Mouse (Mus musculus) testis, postnatal 10 days (tissue): ENCODE results near the gene Cacna2d3.

ENCODE experiments used
- DNase-seq: peaks from one replicate; pipeline ENCODE4 v3.0.0; 2021; ENCODE audit warnings: low spot score

Gene Cacna2d3

DNA sequence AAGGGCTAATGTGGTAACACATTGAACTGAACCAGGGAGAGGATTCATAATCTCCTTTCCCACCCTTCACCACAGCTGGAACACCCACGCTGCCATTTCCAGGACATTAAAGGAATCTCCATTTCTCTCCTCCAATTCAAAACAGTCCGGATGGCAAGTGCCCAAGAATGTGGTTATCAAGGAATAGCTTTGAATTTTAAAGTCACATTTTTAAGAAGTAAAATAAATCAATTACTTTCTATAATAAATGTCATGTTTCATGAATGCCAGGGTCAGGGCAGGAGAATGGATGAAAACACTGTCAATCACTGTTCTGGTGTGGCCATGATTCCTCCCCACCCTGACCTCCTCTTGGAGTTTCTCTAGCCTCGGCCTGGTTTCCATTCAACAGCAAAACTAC is 333.9 kb downstream of the Cacna2d3 start:
- no peak for DNase-seq

DNA sequence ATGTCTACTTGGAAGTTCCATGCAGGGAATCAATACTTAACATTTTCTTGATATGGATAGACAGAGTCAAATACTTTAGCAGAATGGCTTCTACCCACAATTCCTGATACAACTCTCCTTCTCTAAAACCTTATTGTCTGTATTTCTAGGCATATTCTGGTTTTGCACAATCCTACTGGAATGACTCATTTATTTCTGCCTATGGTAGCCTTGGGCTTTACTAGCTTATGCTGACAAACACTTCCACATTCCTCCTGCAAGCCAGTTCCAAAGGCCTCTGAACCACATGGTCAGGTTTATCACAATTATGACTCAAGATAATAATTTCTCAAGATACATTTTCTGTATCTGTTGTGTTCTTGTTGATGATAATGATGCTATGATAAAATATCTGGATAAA is 336.2 kb downstream of the Cacna2d3 start:
- DNase-seq, result no peak

DNA sequence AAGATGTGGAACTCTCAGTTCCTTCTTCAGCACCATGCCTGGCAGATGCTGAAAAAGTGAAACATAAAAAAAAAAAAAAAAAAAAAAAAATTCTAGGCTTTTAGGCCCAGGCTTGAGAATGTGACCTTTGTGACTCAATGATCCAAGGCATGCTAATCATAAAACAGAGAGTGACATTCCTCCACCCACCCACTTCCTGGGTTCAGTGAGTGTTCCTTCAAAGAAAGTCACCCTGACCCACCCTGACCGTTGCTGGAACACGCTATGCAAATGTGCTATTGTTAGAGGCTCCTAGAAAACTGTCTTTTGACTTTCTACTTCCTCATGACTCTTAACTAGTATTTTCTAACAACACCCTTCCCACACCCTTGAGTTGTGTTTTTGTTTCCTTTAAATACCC is 338.9 kb downstream of the Cacna2d3 start:
- no peak for DNase-seq

DNA sequence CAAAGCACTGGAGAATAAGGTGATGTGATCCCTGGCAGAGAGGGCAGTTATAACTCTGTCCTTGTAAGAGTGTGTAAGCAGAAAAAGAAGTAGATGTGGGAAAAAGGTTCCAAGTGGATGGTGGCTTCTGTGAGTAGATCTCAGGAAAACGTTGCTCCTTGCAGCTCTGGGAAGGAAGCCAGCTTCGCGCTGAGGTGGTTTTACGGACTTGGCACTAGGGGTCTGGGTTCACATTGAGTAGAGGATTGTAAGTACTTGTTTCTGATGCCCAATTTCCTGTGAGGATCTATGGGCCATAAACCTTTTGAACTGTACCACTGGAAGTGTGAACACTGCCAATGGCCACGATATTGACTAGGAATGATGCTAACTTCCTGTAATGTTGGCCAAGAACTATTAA is 354.8 kb downstream of the Cacna2d3 start:
- no peak for DNase-seq

DNA sequence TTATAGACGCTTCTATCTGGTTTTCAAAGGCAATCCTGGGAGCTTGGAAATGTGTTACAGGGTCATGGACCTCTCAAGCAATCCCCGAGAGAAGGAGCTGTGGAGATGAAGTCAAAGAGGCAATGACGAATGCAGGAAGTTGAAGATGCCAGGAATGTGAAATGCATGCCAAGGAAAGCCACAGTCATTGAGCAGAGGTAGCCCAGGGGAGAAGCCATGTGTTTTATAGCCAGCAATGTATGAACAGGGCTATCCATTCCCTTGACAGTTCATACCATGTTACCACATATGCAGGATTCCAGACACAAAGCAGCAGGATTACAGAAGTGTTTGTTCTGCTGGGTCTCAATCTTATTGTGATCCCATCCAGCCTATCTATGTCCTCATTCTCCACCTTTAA is 359.2 kb downstream of the Cacna2d3 start:
- DNase-seq, result no peak

DNA sequence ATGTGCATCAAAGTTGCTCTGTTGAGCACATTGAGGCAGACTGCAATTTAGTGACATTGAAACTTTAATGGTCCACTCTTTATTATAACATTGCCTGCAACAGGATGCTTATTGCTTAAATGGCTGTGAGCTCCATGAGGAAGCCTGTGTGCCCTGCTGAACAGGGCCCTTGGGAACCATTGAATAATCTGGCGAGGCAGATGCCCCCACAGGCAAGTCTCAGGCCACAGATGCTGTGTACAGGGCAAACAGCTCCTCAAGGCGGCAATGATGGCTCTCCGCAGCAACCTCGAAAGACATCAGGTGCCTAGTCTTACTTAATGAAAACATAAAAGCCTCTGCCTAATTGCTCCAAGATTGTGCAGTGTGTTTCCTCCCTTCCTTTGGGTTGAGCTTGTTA is 371.0 kb downstream of the Cacna2d3 start:
- no peak for DNase-seq

DNA sequence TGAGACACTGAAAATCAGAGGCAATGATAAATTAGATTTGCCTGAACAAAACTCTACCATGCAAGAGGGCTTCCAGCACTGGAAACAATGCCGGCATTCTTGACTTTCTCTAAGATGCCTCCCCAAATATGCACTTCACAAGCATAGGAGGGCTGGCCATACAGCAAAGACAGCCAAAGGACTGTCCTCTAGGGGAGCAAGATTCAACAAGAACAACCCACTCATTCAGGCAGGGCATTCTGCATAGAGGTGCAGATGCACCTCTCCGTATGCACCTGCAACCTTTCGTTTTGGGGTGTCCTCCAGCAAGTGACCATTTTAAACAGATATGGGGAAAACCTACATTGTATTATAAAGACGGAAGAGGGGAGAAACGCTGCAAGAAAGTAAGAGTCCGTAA is 380.1 kb downstream of the Cacna2d3 start:
- DNase-seq, result no peak

DNA sequence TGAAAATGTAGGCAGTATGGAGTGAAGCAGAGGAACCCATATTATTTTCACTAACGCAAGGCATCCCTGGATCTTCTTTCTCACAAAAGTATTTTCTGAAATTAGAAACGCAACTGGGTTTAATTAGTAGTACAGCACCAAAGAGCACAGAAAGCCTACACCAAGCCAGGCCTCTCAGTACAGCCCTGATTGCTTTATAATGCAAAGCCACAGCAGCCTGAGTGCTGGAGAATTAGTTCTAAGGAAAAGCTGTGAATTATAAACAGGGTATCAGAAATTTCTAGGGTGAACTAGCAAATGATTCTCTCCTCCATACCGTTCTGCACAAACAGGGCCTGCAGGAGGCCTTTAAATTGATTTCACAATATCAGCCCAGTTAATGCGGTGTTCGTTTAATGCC is 380.9 kb downstream of the Cacna2d3 start:
- no peak for DNase-seq

DNA sequence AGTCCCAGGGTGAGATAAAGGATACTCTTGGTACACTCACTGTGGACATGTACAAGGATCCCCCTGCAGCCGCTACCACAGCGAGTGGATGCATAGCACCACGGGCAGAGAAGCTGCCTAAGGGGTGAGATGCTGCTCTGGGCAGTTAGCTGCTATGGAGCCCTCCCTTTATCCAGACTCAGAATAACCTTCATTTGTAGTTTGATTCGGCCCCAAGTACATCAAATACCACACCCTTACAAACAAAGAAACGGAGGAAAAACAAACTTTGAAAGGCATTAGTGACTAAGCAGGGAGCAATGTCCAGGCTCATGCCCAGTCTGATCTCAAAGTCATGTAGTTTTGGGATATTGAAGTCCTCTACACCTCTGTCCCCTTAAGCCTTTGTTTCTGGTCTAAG is 386.8 kb downstream of the Cacna2d3 start:
- DNase-seq, result no peak

DNA sequence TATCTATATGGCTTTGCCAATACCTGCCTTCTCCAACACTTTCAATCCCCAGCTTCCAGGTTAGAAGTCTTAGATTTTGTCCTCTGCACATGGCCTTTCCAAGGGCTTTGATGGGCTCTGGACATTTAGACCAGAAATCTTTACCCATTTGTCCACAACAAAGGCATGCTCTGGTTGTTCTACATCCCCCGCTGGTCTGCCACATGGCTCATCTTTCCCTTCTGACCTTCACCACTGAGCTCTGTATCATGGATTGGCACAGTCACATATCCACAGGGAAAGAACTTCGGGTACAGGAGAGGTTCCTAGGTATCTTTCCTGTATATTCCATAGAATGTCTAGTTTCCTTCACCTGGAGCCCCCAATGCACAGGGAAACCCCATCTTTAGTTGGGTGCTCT is 387.4 kb downstream of the Cacna2d3 start:
- no peak for DNase-seq

DNA sequence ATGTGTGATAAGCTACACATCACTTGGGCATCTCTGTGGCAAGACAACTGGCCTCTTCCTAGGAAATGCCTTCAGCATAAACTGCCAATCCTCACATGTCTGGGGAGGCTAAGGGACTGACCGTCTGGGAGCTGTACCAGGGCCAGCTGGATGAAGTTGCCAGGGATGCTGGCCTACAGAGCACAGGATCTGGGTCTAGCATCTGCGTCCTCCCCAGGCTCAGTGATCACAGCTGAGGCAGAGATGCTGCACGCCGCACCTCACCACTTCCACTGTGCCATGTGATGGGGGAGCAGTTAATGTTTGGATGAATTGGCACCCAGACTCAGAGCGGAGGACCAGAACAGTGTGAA is 397.3 kb downstream of the Cacna2d3 start:
- no peak for DNase-seq

DNA sequence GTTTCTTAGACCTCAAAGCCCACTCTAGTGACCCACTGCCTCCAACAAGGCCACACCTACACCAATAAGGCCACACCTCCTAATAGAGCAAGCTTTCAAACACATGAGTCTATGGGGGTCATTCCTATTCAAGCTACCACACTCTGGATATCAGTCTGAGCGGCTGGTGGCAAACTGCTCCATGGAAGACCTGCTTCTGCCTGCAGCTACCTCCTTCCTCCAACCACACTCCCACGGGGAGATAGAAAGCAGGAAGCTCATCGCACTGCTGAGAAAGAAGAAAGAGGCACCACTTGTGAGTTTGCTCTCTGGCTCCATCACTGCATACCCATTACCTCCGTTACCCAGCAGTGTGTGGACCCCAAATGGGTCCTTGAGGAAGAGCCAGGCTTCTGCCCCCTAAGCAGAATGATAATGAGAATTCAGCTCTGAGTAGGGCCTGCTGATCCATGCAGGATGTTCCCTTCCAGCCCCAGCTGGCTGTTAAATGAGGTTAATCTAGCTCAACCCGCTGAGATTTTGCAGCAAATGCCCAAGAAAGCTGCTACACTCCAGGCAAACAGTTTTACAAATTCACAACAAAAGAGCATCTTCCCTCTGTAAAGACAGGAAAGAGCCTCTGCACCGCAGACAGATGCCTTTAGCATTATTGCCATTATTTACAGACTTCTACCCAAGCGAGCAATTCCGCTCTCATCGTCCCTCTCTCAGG is 397.8 kb downstream of the Cacna2d3 start:
- DNase-seq, result no peak

DNA sequence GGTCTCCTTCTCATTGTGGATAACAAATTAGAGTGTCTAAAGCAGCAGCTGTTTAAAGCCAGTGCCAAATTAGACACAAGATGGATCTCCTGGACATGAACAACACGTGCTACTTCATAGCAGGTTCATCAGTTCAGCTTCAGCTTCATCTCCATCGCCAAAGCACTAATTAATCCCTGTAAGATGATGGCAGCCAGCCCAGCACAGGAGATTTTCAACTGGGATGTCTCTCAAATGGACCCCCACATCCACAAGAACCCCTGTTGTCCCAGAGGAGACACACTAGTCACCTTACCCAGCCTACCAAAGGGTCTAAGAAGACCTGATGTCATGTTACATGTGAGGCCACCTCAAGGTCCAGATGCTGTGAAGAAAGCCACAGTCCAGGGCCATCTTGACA is 408.2 kb downstream of the Cacna2d3 start:
- no peak for DNase-seq

DNA sequence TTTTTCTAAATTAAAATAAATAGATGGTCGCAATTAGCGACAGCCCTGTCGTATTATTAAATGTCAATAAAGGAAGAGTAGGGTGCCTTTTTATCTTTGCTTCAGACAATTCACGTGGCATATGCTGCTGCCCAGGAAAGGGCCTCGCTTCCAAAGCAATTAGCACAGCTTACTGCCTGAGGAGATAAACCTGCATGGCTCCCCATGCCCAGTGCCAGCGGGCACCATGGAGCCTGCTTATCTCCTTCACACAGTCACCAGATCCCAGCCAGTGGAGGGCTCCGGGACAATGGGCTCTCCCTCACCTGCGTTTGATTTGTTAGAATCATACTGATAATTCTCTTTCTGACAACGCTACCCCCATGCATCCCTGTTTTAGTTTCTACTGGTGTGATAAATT is 416.0 kb downstream of the Cacna2d3 start:
- DNase-seq, result no peak

DNA sequence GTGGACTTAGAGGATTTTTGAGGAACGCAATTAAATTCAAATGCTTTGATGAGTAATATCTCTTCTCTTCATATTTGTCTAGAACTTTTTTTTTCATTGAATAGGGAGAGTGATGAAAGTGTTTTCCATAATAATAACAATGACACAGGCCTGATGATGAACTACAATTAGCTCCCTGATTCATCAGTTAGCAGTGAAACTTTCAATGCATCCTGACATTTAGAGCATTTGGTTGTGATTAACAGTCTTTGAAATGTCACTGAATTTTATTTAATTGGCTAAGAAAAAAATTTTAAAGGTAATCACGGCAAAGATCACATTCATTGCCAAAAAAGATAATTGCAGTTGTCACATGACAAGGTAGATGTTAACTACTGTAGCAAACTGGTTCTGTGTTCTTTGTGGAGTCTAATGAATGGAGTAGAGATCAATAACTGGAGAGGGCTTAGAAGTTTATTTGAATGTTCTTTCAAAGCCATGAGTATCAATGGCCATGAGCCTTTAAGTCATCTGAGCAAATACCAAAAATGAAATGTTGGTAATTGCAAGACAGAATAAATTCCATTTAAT is 425.4 kb downstream of the Cacna2d3 start:
- no peak for DNase-seq

DNA sequence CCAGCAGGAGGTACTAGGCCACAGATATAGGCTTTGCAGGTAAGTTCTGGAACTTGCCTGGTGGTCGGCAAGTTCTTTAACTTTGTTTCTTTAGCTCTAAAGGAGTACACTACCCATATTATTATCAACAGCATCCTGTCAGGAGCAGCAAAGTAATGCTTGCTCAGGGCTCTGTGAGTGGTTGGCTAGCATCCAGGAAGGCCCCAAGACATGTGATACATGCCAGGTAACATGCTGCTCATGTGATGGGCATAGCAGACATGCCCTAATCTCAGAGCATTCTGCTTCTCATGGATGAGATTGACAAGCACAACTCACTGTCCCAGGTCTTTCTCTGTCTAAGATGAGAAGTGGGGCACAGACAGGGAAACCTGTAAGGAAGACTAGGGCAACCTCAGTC is 442.8 kb downstream of the Cacna2d3 start:
- no peak for DNase-seq

DNA sequence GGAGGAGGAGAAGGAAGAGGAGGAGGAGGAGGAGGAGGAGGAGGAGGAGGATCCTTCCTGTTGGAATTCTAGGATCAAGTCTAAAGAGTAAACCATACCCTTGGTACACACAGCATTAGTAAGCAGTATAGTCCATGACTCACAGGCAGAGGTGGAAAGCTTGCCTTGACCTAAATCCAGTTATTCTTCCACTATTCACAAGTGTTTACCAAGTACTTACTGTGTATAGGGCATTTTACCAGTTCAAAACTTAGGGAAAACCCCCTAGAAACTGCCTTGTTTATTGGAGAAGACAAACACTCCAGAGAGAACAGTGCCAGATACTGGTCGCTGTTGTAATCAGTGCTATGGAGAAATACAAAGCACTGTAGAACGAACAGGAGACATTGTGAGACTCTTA is 443.3 kb downstream of the Cacna2d3 start:
- no peak for DNase-seq

DNA sequence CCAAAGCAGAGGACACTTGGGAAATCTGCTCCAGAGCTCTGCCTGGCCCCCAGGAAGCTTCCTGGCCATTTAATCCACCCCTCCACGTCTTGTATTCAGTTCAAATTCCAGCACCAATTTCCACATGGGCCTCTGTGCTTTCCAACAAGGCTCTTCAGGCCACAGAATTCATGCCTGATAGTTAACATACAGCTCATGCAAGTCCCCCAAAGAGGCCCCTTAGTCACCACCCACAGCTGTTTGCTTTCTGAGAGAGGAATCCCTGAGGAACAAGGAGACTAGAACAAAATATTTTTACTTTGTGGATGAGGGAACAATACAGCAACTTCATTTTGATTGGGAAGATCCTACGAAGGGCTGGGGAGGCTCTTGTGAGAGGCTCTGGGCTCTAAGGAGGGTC is 444.0 kb downstream of the Cacna2d3 start:
- no peak for DNase-seq

DNA sequence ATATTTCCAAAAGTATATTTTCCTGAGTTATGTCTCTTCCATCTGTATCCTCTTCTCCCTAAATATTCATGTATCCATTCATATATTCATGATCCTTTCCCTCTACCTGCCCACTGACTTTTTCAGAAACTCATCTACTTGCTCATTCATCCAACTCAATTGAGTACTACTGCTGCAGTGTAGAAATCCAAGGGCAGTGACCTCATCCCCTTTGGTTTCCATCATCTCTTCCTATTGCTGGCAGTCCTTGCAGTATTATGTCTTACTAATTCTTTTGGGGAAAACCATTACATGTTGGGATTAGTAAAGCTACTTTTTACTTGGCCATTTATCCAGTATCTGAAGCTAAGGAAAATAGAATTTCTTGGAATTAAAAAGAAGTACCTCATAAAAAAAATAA is 447.8 kb downstream of the Cacna2d3 start:
- no peak for DNase-seq

DNA sequence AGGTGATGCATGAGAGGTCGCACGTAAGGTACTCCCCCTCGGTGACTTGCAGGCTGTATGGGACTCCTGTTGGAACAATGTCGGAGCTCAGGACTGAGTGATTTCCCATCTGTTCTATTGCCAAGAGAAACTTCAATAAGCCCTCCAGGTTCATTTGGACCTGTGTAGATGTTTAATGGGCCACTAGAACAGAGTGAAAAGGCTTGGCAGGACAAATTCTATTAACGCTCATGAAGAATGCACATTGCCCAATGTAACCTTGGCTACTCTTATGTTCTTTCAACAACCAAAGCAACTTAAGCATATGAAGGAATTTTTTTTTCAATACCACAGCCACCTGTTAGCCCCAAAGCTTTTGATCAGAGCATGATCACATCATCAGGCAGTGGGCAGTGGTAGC is 451.1 kb downstream of the Cacna2d3 start:
- DNase-seq, result no peak

DNA sequence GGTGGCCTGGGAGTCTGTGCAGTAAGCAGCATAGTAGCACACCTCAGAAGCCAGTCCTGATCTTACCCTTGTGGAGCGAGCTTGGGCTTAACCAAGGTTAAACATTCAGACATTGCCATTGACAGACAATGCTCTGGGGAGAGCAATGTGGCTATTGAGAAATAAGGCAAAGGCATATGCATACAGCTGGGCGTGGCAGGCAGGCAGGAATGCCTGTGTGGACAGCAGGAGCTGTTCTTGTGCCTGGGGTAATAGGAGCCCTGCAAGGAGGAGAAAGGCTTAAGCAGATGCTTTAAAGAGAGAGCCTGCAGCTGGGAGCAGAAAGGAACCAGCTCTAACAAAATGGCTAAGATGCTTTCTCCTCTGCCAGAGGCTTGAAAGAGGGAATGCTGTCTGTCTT is 451.8 kb downstream of the Cacna2d3 start:
- DNase-seq, result no peak

DNA sequence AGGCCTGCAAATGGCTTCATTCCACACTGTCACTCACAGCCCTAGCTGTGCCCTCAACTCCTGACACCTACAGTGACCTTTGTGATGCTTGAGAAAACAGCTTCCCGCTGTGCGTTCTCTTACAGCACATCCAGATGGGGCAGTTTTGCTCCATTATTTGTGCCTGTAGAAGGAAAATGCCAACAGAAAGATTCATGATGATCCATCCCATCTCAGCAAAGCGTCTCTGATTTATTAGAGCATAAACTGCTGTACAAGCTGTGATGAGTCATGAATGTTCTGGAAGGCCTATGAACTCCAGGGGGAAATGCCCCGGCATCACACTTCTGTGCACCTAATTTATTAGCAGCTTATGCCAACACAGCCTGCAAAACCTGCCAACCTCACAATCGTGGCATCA is 453.1 kb downstream of the Cacna2d3 start:
- DNase-seq, result no peak

DNA sequence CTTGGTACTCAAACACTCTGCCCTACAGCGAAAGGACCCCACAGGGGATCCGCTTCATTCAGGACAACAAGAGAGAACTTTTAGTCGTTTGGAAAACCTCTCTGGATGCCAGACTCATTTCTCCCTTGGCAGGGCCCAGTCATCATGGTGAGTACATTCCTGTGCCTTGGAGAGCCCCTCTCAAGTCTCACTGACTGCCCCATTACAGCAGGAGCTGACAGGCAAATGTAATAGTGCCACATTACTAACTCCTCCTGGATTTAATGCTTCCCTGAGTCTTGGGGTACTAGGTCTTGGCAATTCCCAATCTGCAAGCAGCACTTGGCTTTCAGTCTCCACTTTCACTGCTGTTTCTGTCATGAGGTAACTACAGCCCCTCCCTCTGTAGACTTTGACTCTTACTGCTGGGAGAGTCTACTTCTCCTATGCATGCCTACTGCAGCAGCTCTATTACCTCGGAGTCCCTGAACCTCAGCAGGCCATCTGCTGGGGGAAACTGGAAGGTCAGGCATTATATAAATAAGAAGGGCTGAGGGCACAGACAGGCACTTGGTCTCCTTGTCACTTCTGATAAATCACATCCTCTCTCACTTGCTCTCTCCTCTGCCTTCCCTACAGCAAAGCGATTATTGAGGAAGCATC is 454.3 kb downstream of the Cacna2d3 start:
- DNase-seq, result no peak

DNA sequence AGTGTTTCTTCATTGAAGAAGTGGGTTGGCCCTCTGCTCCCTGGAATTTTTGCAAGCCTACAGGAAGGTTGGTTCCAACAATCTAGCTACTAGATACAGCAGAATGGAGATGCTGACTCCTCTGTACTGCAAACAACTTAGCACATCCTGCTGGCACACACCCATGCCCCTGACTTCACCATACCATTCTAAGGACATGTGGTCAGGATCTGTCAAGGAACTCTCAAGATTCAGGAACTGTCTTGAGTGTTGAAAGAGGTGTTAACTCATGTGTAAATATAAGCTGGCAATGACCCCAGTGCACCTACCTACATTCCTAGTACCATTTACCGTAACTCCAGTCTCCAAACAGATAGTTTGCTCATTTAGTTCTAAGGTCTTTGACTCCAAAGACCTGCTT is 461.0 kb downstream of the Cacna2d3 start:
- no peak for DNase-seq
